ENCODE assay signal across 8 mouse cellular contexts in the genomic region with DNA sequence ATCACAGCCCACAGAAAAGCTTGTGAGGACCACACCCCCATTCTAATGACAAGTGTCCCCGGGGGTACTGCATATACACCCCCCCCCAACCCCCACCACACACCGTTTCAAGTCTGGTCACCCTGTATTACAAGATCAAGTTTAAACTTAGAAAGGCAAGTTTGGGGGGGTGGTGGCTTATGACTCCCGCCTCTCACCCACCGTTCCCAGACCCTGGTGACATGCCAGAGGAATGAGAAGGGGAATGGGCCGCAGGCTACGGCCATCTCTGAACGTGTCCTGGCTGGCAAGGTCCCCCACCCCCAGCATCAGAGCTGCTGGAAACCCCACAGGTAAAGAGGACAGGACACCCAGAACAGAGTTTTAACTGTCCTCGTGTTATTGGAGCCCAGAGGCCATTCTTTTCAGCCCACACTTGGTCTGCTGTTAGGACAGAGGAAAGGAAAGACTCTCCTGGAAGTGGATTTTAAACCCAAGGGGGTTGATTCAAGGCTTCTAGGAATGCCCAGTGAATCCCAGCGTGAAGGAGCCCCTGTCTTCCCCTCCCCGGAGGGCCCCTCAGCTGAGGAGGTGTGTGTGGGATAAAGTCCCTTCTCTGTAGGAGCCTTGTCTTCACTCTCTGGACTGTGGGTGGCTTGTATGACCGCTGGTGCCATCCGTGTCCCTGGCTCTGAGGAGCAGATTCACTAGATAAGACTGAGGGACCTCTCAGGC. TPM values are rescaled to one million over a fixed set of nuclear protein-coding genes. Genes with fewer than 3 reads are reported as not detected.
DNase-seq lines count a peak whose midpoint lies in the region; ATAC-seq and TF ChIP-seq lines count a peak whose summit lies in the region.

No protein-coding gene starts in this region.

- no peaks in the 10 kb centered on the region for H3K36me3 ChIP-seq in neural tube, embryonic 11.5 days (ENCODE audit: control insufficient read depth, insufficient read depth, low read length)
- H3K36me3 ChIP-seq in limb, embryonic 12.5 days = no peaks in the 10 kb centered on the region

- no peaks in the 10 kb centered on the region for H3K27me3 ChIP-seq in neural tube, embryonic 11.5 days (ENCODE audit: control insufficient read depth, insufficient read depth, low read length)
- no peaks in the 10 kb centered on the region for H3K27me3 ChIP-seq in limb, embryonic 12.5 days

- DNase-seq in CD4-positive, CD25-positive, alpha-beta regulatory T cell, adult 2 months (ENCODE audit: low read depth, low spot score) = peak; percentile 28
- DNase-seq in neural tube, embryonic 11.5 days (ENCODE audit: low spot score) = no peak
- no peak for DNase-seq in neural tube, embryonic 10.5 days (ENCODE audit: extremely low spot score, low spot score)
- DNase-seq in left cerebral cortex, adult 18-20 months (ENCODE audit: low spot score in 2 of 2) = no peak
- DNase-seq in adrenal gland, adult 18-20 months (ENCODE audit: low spot score in 2 of 2) = no peak

- no peak for TF ChIP-seq POLR2A in olfactory bulb, adult 2 months (IDR thresholded peaks at IDR 0.05; ENCODE audit: insufficient read depth, low read depth, low read length)

- H3K27ac ChIP-seq in neural tube, embryonic 11.5 days (ENCODE audit: low read depth, low read length) = no peak overlapping the region
- no peak overlapping the region for H3K27ac ChIP-seq in limb, embryonic 12.5 days
- H3K27ac ChIP-seq in olfactory bulb, adult 2 months (ENCODE audit: insufficient read depth, low read depth, low read length) = no peak overlapping the region

- H3K9me3 ChIP-seq in neural tube, embryonic 11.5 days (ENCODE audit: control insufficient read depth, low read length) = no peaks in the 10 kb centered on the region
- H3K9me3 ChIP-seq in limb, embryonic 12.5 days = no peaks in the 10 kb centered on the region

- peak overlapping the region; percentile 82 for H3K9ac ChIP-seq in neural tube, embryonic 11.5 days (ENCODE audit: low read length)
- peak overlapping the region; percentile 91 for H3K9ac ChIP-seq in limb, embryonic 12.5 days (replicated peaks)

- no peak for ATAC-seq in CD4-positive, CD25-positive, alpha-beta regulatory T cell, adult 4 months
- peak; percentile 7; the same call in 1 of the 2 replicates for ATAC-seq in neural tube, embryonic 11.5 days (ENCODE audit: insufficient read depth, low FRiP score, low TSS enrichment)
- 0 out of 2 replicates have a peak, but pooled peaks have one; percentile 18 for ATAC-seq in limb, embryonic 12.5 days (ENCODE audit: insufficient number of reproducible peaks, insufficient read depth, low FRiP score, low TSS enrichment, low read depth)

- H3K4me2 ChIP-seq in neural tube, embryonic 11.5 days (ENCODE audit: low read depth) = peak overlapping the region; percentile 86
- H3K4me2 ChIP-seq in limb, embryonic 12.5 days = peak overlapping the region; percentile 93

- peaks cover 21% of the 10 kb centered on the region for H3K4me1 ChIP-seq in neural tube, embryonic 11.5 days (ENCODE audit: control insufficient read depth, insufficient read depth, low read length)
- H3K4me1 ChIP-seq in limb, embryonic 12.5 days (replicated peaks) = peaks cover 42% of the 10 kb centered on the region
- H3K4me1 ChIP-seq in olfactory bulb, adult 2 months (ENCODE audit: control insufficient read depth, insufficient read depth, low read length) = peaks cover 28% of the 10 kb centered on the region

- H3K4me3 ChIP-seq in neural tube, embryonic 11.5 days (ENCODE audit: low read depth, low read length) = peak overlapping the region; percentile 88
- H3K4me3 ChIP-seq in limb, embryonic 12.5 days (replicated peaks) = peak overlapping the region; percentile 95
- H3K4me3 ChIP-seq in olfactory bulb, adult 2 months (ENCODE audit: insufficient read depth, low read depth, low read length) = peak overlapping the region; percentile 60

- no peak for TF ChIP-seq CTCF in olfactory bulb, adult 2 months (IDR thresholded peaks at IDR 0.05; ENCODE audit: insufficient read depth, low read depth, low read length)

- 38% methylated on average over 12 of the region's 12 CpGs for WGBS in neural tube, embryonic 11.5 days
- whole genome bisulfite sequencing in limb, embryonic 12.5 days = 24% methylated on average over 12 of the region's 12 CpGs
- 22% methylated on average over 12 of the region's 12 CpGs for WGBS in olfactory bulb, adult 2 months

RNA-seq across cellular contexts. Expression of gene Pxn, which starts 0.9 kb away (rescaled TPM):
- polyA plus RNA-seq in CD4-positive, CD25-positive, alpha-beta regulatory T cell, adult 4 months (2017; shearing (Covaris generic)) = 10 to 100 TPM; 14.5 to 23.4 TPM
- polyA plus RNA-seq in neural tube, embryonic 11.5 days (2014; fragmentation: Nextera tagmentation; extraction: Ambion mirVana) = 13.3 and 13.7 TPM in 2 replicates
- 40.3 and 47.1 TPM in 2 replicates for polyA plus RNA-seq in limb, embryonic 12.5 days (2016; fragmentation: Nextera tagmentation; extraction: Ambion mirVana)
- not detected in 2 replicates for polyA plus RNA-seq in olfactory bulb, adult 2 months (2012; ENCODE audit: insufficient read depth, insufficient read length, low replicate concordance, missing spikeins)
- total RNA-seq in left cerebral cortex, adult 18-20 months (2021) = 10 to 100 TPM; 22.2 to 25.7 TPM
- 10 to 100 TPM; 34.1 to 42.2 TPM for total RNA-seq in adrenal gland, adult 18-20 months (2021)

RNA-seq across cellular contexts. Expression of gene Sirt4, which starts 22.9 kb away (rescaled TPM):
- polyA plus RNA-seq in CD4-positive, CD25-positive, alpha-beta regulatory T cell, adult 4 months (2017; shearing (Covaris generic)) = 10 to 100 TPM in 1 of 2 experiments, 1 to 10 TPM in 1; 9.9 to 18.6 TPM
- polyA plus RNA-seq in neural tube, embryonic 11.5 days (2014; fragmentation: Nextera tagmentation; extraction: Ambion mirVana) = 15.5 and 23.5 TPM in 2 replicates
- polyA plus RNA-seq in limb, embryonic 12.5 days (2016; fragmentation: Nextera tagmentation; extraction: Ambion mirVana) = 21.9 and 24.9 TPM in 2 replicates
- polyA plus RNA-seq in olfactory bulb, adult 2 months (2012; ENCODE audit: insufficient read depth, insufficient read length, low replicate concordance, missing spikeins) = not detected in 2 replicates
- total RNA-seq in left cerebral cortex, adult 18-20 months (2021) = 10 to 100 TPM; 37.1 to 37.8 TPM
- 10 to 100 TPM; 18.1 to 21.2 TPM for total RNA-seq in adrenal gland, adult 18-20 months (2021)

RNA-seq across cellular contexts. Expression of gene Pla2g1b, which starts 41.4 kb away (rescaled TPM):
- polyA plus RNA-seq in CD4-positive, CD25-positive, alpha-beta regulatory T cell, adult 4 months (2017; shearing (Covaris generic)) = not detected
- not detected in 2 replicates for polyA plus RNA-seq in neural tube, embryonic 11.5 days (2014; fragmentation: Nextera tagmentation; extraction: Ambion mirVana)
- polyA plus RNA-seq in limb, embryonic 12.5 days (2016; fragmentation: Nextera tagmentation; extraction: Ambion mirVana) = not detected in 2 replicates
- not detected in 2 replicates for polyA plus RNA-seq in olfactory bulb, adult 2 months (2012; ENCODE audit: insufficient read depth, insufficient read length, low replicate concordance, missing spikeins)
- total RNA-seq in left cerebral cortex, adult 18-20 months (2021) = not detected
- not detected for total RNA-seq in adrenal gland, adult 18-20 months (2021)

RNA-seq across cellular contexts. Expression of gene Rplp0, which starts 51.8 kb away (rescaled TPM):
- polyA plus RNA-seq in CD4-positive, CD25-positive, alpha-beta regulatory T cell, adult 4 months (2017; shearing (Covaris generic)) = 1,000 to 10,000 TPM; 4,123 to 4,128 TPM
- polyA plus RNA-seq in neural tube, embryonic 11.5 days (2014; fragmentation: Nextera tagmentation; extraction: Ambion mirVana) = 1,266 and 1,290 TPM in 2 replicates
- 1,237 and 1,243 TPM in 2 replicates for polyA plus RNA-seq in limb, embryonic 12.5 days (2016; fragmentation: Nextera tagmentation; extraction: Ambion mirVana)
- 613 and 1,282 TPM in 2 replicates for polyA plus RNA-seq in olfactory bulb, adult 2 months (2012; ENCODE audit: insufficient read depth, insufficient read length, low replicate concordance, missing spikeins)
- 100 to 1,000 TPM; 185 to 199 TPM for total RNA-seq in left cerebral cortex, adult 18-20 months (2021)
- total RNA-seq in adrenal gland, adult 18-20 months (2021) = 100 to 1,000 TPM; 706 to 758 TPM

RNA-seq across cellular contexts. Expression of gene Gcn1l1, which starts 57.6 kb away (rescaled TPM):
- polyA plus RNA-seq in CD4-positive, CD25-positive, alpha-beta regulatory T cell, adult 4 months (2017; shearing (Covaris generic)) = 10 to 100 TPM; 25.2 to 36.2 TPM
- polyA plus RNA-seq in neural tube, embryonic 11.5 days (2014; fragmentation: Nextera tagmentation; extraction: Ambion mirVana) = 38.6 and 42.6 TPM in 2 replicates
- polyA plus RNA-seq in limb, embryonic 12.5 days (2016; fragmentation: Nextera tagmentation; extraction: Ambion mirVana) = 55.4 and 57.4 TPM in 2 replicates
- not detected in 2 replicates for polyA plus RNA-seq in olfactory bulb, adult 2 months (2012; ENCODE audit: insufficient read depth, insufficient read length, low replicate concordance, missing spikeins)
- 10 to 100 TPM; 62.0 to 66.4 TPM for total RNA-seq in left cerebral cortex, adult 18-20 months (2021)
- total RNA-seq in adrenal gland, adult 18-20 months (2021) = 10 to 100 TPM; 51.7 to 59.0 TPM

Comparison
In these comparisons a context has a peak if more than half of its experiments do, and no peak if none do; other contexts are left out.
1. RNA of gene Sirt4, which starts 22.9 kb away (polyA plus RNA-seq): 21.9 to 24.9 TPM in limb, embryonic 12.5 days, 9.9 to 18.6 TPM in CD4-positive, CD25-positive, alpha-beta regulatory T cell, adult 4 months and 15.5 to 23.5 TPM in neural tube, embryonic 11.5 days; not detected in olfactory bulb, adult 2 months; every median in the first group is over 10 times any median in the second.
2. Peak in every context shown above with its lines, with median percentiles within 50 percentile points of each other: H3K4me3 ChIP-seq.